Mouse (Mus musculus): ENCODE results near the gene Olfr114. TPM values are rescaled to one million over a fixed set of nuclear protein-coding genes. Genes with fewer than 3 reads are reported as not detected.

The Olfr114 gene
- not detected in 2 replicates for polyA plus RNA-seq (2014; fragmentation: Nextera tagmentation; extraction: Ambion mirVana)

DNA sequence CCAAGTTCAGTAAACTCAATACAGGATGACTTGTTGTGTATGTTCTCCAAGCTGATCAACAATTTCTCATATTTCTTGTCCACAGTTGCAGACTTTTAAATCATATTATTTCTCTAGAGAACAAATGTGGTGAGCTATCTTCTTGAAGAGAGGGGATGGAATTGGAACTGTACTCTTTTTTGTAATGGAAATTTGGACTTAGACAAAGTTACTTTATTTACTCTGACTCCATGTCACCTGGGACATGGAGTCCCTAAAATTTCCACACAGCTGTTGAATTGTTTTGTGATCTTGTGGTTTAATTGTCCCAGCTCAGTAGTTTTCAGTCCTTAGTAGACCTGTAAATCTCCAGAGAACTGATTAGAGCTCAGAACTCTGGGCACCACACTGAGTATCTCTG, at the start of gene Olfr114:
Gene Olfr114, minus strand, starts transcription at position 101 of the 400 bp plus-strand sequence.
- Histone ChIP-seq H3K27ac (replicated peaks; ENCODE audit: low read depth, low read length) (no peak within 1 kb of the TSS), H3K9ac (replicated peaks; ENCODE audit: low read length) (no peak within 1 kb of the TSS)
- no peak for ATAC-seq (replicated peaks; ENCODE audit: insufficient number of reproducible peaks, low FRiP score, low TSS enrichment, low read depth)

DNA sequence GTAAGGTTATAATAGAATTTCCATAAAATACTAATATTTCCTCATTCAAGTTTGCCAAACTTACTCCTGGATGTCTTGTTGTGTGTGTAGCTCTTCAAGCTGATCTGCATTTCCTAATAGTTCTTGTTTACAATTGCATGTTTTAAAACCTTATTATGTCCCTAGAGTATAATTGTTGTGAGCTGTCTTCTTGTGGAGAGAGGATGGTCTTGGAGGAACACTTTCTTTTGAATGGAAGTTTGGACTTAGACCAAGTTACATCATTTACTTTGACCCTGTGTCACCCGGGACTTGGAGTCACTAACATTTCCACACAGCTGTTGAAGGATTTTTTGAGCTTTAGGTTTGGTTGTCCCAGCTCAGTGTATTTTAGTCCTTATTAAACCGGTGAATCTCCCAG, 34.5 kb upstream of the Olfr114 start, which contains the start of the genes Olfr115 and Olfr116:
Gene Olfr115, minus strand, starts transcription at position 101 of the 400 bp plus-strand sequence.
Gene Olfr116, minus strand, starts transcription at position 191 of the 400 bp plus-strand sequence.
- H3K9me3 ChIP-seq (replicated peaks; ENCODE audit: control insufficient read depth, low read length): no peaks in the 10 kb centered on the region
- H3K27me3 ChIP-seq (ENCODE audit: control insufficient read depth, insufficient read depth, low read length): no peaks in the 10 kb centered on the region
- DNase-seq (ENCODE audit: low spot score): no peak
- H3K4me1 ChIP-seq (ENCODE audit: control insufficient read depth, insufficient read depth, low read length): no peaks in the 10 kb centered on the region
- WGBS: 80% methylated on average over 2 of the region's 2 CpGs
- no peak within 1 kb of the TSS for H3K9ac ChIP-seq (replicated peaks; ENCODE audit: low read length)
- no peaks in the 10 kb centered on the region for H3K36me3 ChIP-seq (replicated peaks; ENCODE audit: control insufficient read depth, insufficient read depth, low read depth, low read length)
- H3K27ac ChIP-seq (replicated peaks; ENCODE audit: low read depth, low read length): no peak within 1 kb of the TSS
- ATAC-seq (replicated peaks; ENCODE audit: insufficient number of reproducible peaks, low FRiP score, low TSS enrichment, low read depth): no peak
- H3K4me2 ChIP-seq (ENCODE audit: low read depth, low read length): no peak within 1 kb of the TSS
- H3K4me3 ChIP-seq (ENCODE audit: low read depth, low read length): no peak within 1 kb of the TSS

More for the DNA sequence above, at the start of gene Olfr114:
- Histone ChIP-seq H3K36me3 (replicated peaks; ENCODE audit: control insufficient read depth, insufficient read depth, low read depth, low read length) (no peaks in the 10 kb centered on the region), H3K9me3 (replicated peaks; ENCODE audit: control insufficient read depth, low read length) (no peaks in the 10 kb centered on the region), H3K4me1 (ENCODE audit: control insufficient read depth, insufficient read depth, low read length) (no peaks in the 10 kb centered on the region), H3K27me3 (ENCODE audit: control insufficient read depth, insufficient read depth, low read length) (no peaks in the 10 kb centered on the region), H3K4me3 (ENCODE audit: low read depth, low read length) (no peak within 1 kb of the TSS), H3K4me2 (ENCODE audit: low read depth, low read length) (no peak within 1 kb of the TSS)
- DNase-seq (ENCODE audit: low spot score): no peak

DNA sequence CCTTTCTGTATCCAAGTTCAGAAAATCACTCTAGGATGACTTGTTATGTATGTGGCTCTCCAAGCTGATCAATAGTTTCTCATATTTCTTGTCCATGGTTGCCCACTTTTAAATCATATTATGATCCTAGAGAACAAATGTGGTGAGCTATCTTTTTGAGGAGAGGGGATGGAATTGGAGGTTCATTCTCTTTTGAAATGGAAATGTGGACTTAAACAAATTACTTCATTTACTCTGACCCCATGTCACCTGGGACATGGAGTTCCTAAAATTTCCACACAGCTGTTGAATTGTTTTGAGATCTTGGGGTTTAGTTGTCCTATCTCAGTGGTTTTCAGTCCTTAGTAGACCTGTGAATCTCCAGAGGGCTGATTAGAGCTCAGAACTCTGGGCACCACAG, 15.0 kb downstream of the Olfr114 start, which contains the start of gene Olfr113:
Gene Olfr113, minus strand, starts transcription at position 101 of the 400 bp plus-strand sequence.
- Histone ChIP-seq H3K27me3 (ENCODE audit: control insufficient read depth, insufficient read depth, low read length) (no peaks in the 10 kb centered on the region), H3K4me1 (ENCODE audit: control insufficient read depth, insufficient read depth, low read length) (no peaks in the 10 kb centered on the region), H3K4me3 (ENCODE audit: low read depth, low read length) (no peak within 1 kb of the TSS), H3K9ac (replicated peaks; ENCODE audit: low read length) (no peak within 1 kb of the TSS), H3K9me3 (replicated peaks; ENCODE audit: control insufficient read depth, low read length) (no peaks in the 10 kb centered on the region), H3K36me3 (replicated peaks; ENCODE audit: control insufficient read depth, insufficient read depth, low read depth, low read length) (no peaks in the 10 kb centered on the region), H3K4me2 (ENCODE audit: low read depth, low read length) (no peak within 1 kb of the TSS), H3K27ac (replicated peaks; ENCODE audit: low read depth, low read length) (no peak within 1 kb of the TSS)
- ATAC-seq (replicated peaks; ENCODE audit: insufficient number of reproducible peaks, low FRiP score, low TSS enrichment, low read depth) (no peak), DNase-seq (ENCODE audit: low spot score) (no peak)

DNA sequence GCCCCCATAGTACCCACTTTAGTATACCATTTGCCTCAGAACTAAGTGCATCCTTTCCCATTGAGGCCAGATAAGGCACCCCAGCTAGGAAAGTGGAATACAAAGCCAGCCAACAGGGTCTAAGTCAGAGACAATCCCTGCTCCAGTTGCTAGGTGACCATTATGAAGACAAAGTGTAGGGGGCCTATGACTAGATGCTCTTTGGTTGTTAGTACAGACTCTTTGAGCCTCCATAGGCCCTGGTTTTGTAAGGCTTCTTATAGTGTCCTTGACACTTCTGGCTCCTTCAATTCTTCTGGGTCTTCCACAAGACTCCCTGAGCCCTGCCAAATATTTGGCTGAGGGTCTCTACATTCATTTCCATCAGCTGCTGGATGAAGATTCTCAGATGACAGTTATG, 23.2 kb downstream of the Olfr114 start, which contains the start of gene Olfr112:
Gene Olfr112, minus strand, starts transcription at position 101 of the 400 bp plus-strand sequence.
- Histone ChIP-seq H3K4me2 (ENCODE audit: low read depth, low read length) (no peak within 1 kb of the TSS), H3K9ac (replicated peaks; ENCODE audit: low read length) (no peak within 1 kb of the TSS), H3K27ac (replicated peaks; ENCODE audit: low read depth, low read length) (no peak within 1 kb of the TSS), H3K4me3 (ENCODE audit: low read depth, low read length) (no peak within 1 kb of the TSS), H3K4me1 (ENCODE audit: control insufficient read depth, insufficient read depth, low read length) (no peaks in the 10 kb centered on the region), H3K36me3 (replicated peaks; ENCODE audit: control insufficient read depth, insufficient read depth, low read depth, low read length) (no peaks in the 10 kb centered on the region), H3K27me3 (ENCODE audit: control insufficient read depth, insufficient read depth, low read length) (no peaks in the 10 kb centered on the region), H3K9me3 (replicated peaks; ENCODE audit: control insufficient read depth, low read length) (no peaks in the 10 kb centered on the region)
- DNase-seq (ENCODE audit: low spot score) (no peak), ATAC-seq (replicated peaks; ENCODE audit: insufficient number of reproducible peaks, low FRiP score, low TSS enrichment, low read depth) (no peak)

GRCm38 (mm10) chr17:37558913-37559615, 33.5 kb downstream of the Olfr114 start:
- no peak overlapping the region for H3K4me2 ChIP-seq (ENCODE audit: low read depth, low read length)
- ATAC-seq (replicated peaks; ENCODE audit: insufficient number of reproducible peaks, low FRiP score, low TSS enrichment, low read depth): no peak
- H3K4me1 ChIP-seq (ENCODE audit: control insufficient read depth, insufficient read depth, low read length): no peaks in the 10 kb centered on the region
- H3K27ac ChIP-seq (replicated peaks; ENCODE audit: low read depth, low read length): no peak overlapping the region
- H3K4me3 ChIP-seq (ENCODE audit: low read depth, low read length): no peak overlapping the region
- 59% methylated on average over 1 of the region's 1 CpGs for WGBS
- H3K36me3 ChIP-seq (replicated peaks; ENCODE audit: control insufficient read depth, insufficient read depth, low read depth, low read length): no peaks in the 10 kb centered on the region
- no peak overlapping the region for H3K9ac ChIP-seq (replicated peaks; ENCODE audit: low read length)
- no peak for DNase-seq (ENCODE audit: low spot score)
- H3K9me3 ChIP-seq (replicated peaks; ENCODE audit: control insufficient read depth, low read length): no peaks in the 10 kb centered on the region
- H3K27me3 ChIP-seq (ENCODE audit: control insufficient read depth, insufficient read depth, low read length): no peaks in the 10 kb centered on the region

DNA sequence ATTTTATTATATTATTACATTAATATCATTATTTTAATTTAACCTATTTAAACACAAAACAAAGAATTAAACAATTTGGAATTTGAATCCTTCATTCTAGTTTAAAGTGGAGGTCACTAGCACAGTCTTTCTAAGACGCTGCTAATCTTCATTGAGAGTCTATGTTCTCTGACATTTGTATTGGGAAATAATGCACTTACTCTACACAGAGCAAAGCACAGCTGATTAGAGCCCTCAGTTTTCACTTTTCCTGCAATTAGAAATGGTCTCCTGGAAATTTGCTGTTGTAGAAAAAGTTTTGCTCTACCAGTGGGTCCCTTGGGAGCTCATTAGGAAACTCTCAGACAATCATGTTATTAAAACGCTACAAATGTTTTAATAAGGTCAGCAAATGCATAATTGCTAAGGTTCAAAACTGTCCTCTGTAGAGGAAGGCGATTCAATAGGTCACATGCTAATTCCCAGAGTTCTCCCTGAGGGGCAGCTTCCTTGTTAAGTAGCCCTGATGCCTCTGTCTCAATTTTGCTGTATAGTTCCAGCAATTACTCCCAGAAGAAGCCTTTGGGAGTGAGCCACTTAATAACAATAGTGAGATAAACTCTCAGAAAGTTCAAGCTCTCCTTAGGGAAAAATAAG, 48.6 kb downstream of the Olfr114 start:
- no peaks in the 10 kb centered on the region for H3K9me3 ChIP-seq (replicated peaks; ENCODE audit: control insufficient read depth, low read length)
- no peak overlapping the region for H3K27ac ChIP-seq (replicated peaks; ENCODE audit: low read depth, low read length)
- no peak overlapping the region for H3K4me3 ChIP-seq (ENCODE audit: low read depth, low read length)
- H3K4me2 ChIP-seq (ENCODE audit: low read depth, low read length): no peak overlapping the region
- WGBS: 37% methylated on average over 3 of the region's 3 CpGs
- no peaks in the 10 kb centered on the region for H3K27me3 ChIP-seq (ENCODE audit: control insufficient read depth, insufficient read depth, low read length)
- H3K36me3 ChIP-seq (replicated peaks; ENCODE audit: control insufficient read depth, insufficient read depth, low read depth, low read length): no peaks in the 10 kb centered on the region
- ATAC-seq (replicated peaks; ENCODE audit: insufficient number of reproducible peaks, low FRiP score, low TSS enrichment, low read depth) (no peak), DNase-seq (ENCODE audit: low spot score) (peak; percentile 1)
- no peak overlapping the region for H3K9ac ChIP-seq (replicated peaks; ENCODE audit: low read length)
- no peaks in the 10 kb centered on the region for H3K4me1 ChIP-seq (ENCODE audit: control insufficient read depth, insufficient read depth, low read length)

DNA sequence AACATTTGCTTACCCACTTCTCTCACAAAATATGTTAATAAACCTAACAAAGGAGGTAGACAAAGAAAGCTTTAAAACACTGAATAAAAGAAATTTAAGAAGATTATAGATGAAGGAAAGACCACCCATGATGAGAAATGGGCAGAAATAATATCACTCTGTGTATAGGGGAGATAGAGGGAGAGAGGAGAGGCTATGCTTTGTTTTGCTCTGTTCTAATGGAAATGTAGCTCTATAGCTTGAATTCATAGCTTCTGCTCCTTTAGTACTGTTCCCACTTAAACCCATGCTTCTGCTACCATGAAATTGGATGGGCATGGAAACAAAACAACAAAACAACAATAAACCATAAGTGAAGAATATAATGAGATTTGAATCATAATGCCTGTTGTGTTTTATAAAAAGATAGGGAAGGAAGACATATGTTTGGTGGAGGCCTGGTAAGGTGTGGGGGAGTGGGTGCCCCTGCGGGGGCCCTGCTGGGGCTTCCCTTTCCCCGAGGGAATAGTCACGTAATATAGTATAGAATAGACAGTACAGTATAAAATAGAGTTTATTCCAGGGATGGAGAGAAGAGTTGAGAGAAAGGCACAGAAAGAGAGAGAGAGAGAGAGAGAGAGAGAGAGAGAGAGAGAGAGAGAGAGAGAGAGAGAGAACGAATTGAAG, 51.0 kb downstream of the Olfr114 start:
- H3K4me1 ChIP-seq (ENCODE audit: control insufficient read depth, insufficient read depth, low read length): no peaks in the 10 kb centered on the region
- H3K36me3 ChIP-seq (replicated peaks; ENCODE audit: control insufficient read depth, insufficient read depth, low read depth, low read length): no peaks in the 10 kb centered on the region
- no peak overlapping the region for H3K4me3 ChIP-seq (ENCODE audit: low read depth, low read length)
- 83% methylated on average over 4 of the region's 4 CpGs for WGBS
- ATAC-seq (replicated peaks; ENCODE audit: insufficient number of reproducible peaks, low FRiP score, low TSS enrichment, low read depth): no peak
- H3K4me2 ChIP-seq (ENCODE audit: low read depth, low read length): no peak overlapping the region
- H3K27me3 ChIP-seq (ENCODE audit: control insufficient read depth, insufficient read depth, low read length): no peaks in the 10 kb centered on the region
- no peaks in the 10 kb centered on the region for H3K9me3 ChIP-seq (replicated peaks; ENCODE audit: control insufficient read depth, low read length)
- H3K27ac ChIP-seq (replicated peaks; ENCODE audit: low read depth, low read length): no peak overlapping the region
- no peak for DNase-seq (ENCODE audit: low spot score)
- H3K9ac ChIP-seq (replicated peaks; ENCODE audit: low read length): no peak overlapping the region
